Mouse (Mus musculus): ENCODE data around the gene Psg27. TPM values are rescaled to one million over a fixed set of nuclear protein-coding genes. Genes with fewer than 3 reads are reported as not detected.

Psg27 gene
- polyA plus RNA-seq, 1 experiment from 2014 or later, result not detected

Other genes starting within 250 kb of the Psg27 start
- not detected in 2 replicates for gene Psg18, start 212.3 kb downstream of the Psg27 start, polyA plus RNA-seq (2015; fragmentation: Nextera tagmentation; extraction: Ambion mirVana)
- not detected in 2 replicates for gene Psg28, start 135.3 kb downstream of the Psg27 start, polyA plus RNA-seq (2015; fragmentation: Nextera tagmentation; extraction: Ambion mirVana)
- gene Psg26, start 83.1 kb downstream of the Psg27 start, polyA plus RNA-seq (2015; fragmentation: Nextera tagmentation; extraction: Ambion mirVana), result not detected in 2 replicates
- 0.06 TPM in 1 of 2 replicates, not detected in the other for gene Psg25, start 35.0 kb downstream of the Psg27 start, polyA plus RNA-seq (2015; fragmentation: Nextera tagmentation; extraction: Ambion mirVana)
- not detected in 2 replicates for gene Psg23, start 49.2 kb upstream of the Psg27 start, polyA plus RNA-seq (2015; fragmentation: Nextera tagmentation; extraction: Ambion mirVana)
- not detected in 2 replicates for gene Psg21, start 89.4 kb upstream of the Psg27 start, polyA plus RNA-seq (2015; fragmentation: Nextera tagmentation; extraction: Ambion mirVana)
- gene Psg20, start 118.9 kb upstream of the Psg27 start, polyA plus RNA-seq (2015; fragmentation: Nextera tagmentation; extraction: Ambion mirVana), result not detected in 2 replicates
- 0.06 TPM in 1 of 2 replicates, not detected in the other for gene Psg22, start 150.8 kb upstream of the Psg27 start, polyA plus RNA-seq (2015; fragmentation: Nextera tagmentation; extraction: Ambion mirVana)
- not detected in 2 replicates for gene Psg19, start 231.2 kb upstream of the Psg27 start, polyA plus RNA-seq (2015; fragmentation: Nextera tagmentation; extraction: Ambion mirVana)